Mouse (Mus musculus) gonadal fat pad, adult 2 months (tissue): ENCODE results near the gene Srms. TPM values are rescaled to one million over a fixed set of nuclear protein-coding genes. Genes with fewer than 3 reads are reported as not detected.

Source experiments
- DNase-seq: peaks from one replicate; pipeline ENCODE4 v3.0.0-alpha.2; 2012; ENCODE audit warnings: low read depth
- polyA plus RNA-seq: library from polyadenylated mRNA; depleted of rRNA; stranded (reverse); fragments of >200 nt; gene quantifications from 2 replicates; pipeline ENCODE4 v1.2.3, GENCODE M21; 2012; rRNA removed

The Srms gene
- 0.81 and 1.2 TPM in 2 replicates for polyA plus RNA-seq

DNA sequence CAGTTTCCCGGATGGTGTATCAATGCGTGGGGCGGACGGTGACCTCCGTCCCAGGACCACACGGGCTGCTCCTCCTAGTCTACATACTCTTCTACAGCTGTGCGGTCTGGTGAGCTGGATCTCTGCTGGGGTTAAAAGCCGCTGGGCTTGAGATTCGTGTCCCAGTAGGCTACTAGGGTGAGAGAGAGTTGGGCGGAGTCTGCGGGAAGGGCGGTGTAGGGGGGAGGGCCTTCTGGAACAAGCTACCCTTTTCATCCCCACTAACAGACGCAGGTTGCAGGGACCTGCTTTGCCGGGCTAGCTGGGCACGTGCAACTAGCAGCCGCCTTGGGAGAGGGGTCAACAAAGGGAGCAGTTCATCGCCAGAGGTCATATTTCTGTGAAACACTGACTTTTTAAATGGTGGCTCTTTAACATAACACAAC, at the start of gene Srms:
Gene Srms, minus strand, starts transcription at position 165 of the 425 bp plus-strand sequence.
- no peak for DNase-seq

DNA sequence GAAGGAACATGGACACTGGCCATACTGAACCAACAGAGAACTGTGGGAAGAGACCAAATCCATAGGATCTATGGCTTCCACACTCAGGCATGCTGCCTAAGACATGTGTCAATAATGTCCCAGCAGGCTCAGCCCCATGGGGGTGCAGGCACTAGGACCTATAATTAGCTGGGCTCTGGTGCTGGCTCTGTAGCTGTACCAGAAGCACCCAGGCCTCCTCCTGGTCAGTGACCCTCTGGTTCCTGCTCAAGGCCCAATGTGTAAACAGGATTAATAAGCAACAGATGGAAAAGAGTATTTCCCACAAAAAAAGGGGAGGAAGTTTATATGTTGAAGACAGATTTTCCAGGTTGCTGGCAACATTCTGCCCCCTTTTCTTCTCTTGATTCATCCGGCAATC, 40.3 kb upstream of the Srms start:
- DNase-seq, result no peak

DNA sequence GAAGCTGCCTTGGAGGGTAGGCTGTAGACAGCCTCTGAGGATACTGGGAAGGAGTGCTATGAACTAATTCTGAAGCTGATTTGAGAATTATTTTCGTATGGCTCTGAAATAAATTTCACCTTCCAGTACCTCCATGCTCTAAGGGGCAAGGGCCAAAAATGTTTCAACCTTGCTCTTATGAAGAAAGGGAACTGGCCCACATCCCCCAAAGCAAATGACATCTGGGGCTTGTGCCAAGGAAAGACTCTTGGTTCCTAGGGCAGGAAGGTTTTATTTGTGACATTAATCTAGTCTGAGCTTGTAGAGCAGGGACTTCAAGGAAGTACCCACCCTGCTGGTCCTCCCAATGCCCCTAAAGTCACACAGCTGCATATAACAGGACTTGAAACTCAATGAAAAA, 38.9 kb upstream of the Srms start:
- DNase-seq, result no peak

DNA sequence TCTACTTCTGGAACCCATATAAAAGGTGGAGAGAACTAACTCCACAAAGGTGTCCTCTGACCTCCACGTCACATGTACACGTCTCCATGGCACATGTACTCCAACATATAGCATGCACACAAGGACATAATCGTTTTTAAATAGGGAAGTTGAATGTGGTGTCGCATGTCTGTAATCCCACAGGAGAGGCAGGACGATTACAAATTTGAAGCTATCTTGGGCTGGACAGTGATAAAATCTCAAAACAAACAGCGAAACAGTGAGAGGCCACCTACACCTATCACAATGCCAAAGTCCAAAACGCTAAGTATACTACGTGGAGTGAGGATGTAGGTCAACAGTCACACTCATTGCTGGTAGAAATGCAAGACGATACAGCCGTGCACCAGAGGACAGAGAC, 36.2 kb upstream of the Srms start:
- DNase-seq, result no peak

DNA sequence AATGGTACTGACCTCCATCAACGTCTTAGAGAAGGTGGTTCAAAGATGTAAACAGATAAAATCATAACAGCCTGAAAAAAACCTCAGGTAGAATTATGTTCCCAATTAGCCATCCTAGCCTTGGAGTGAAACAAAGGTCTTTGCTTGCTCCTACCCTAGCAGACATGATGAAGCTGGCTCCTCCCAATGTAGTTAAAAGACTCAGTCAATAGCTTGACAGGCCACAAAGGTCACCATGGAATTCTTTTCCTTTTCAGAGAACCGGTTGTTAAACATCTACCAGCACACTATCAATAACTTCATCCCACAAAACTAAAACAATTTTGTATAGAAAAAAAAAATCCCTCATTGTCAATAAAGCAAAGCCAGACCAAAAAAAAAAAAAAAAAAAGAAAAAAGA, 32.0 kb upstream of the Srms start:
- DNase-seq, result no peak

DNA sequence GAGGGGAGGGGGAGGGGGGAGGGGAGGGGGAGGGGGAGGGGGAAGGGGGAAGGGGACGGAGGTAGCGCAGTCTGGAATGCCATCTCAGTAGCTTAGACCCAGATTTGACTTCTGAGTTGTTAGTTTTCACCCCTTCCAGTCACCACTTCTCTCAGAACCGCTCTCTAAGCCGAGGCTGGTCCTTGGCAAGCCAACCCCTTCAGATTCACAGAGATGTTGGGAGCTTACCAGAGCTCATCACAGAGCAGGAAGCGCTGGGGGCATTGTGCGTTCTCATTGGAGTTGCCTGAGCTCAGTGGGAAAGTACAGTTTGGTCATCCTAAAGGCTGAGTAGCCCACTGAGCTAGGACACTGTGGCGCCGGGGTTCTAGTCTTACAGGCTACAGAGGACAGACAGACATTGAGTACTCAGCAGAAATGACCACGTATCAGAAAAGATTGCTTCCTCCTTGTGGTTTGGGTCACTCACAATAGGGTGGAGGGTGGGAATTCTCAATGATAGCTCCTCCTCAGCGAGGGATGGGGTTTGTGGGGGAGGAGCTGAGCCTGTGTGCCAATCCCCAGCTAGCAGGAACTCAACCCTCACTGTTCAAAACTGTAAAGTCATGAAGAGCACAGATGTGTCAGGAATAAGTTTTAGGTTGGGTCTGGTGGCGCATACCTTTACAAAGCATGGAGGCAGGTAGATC, 30.9 kb upstream of the Srms start:
- DNase-seq, result no peak

DNA sequence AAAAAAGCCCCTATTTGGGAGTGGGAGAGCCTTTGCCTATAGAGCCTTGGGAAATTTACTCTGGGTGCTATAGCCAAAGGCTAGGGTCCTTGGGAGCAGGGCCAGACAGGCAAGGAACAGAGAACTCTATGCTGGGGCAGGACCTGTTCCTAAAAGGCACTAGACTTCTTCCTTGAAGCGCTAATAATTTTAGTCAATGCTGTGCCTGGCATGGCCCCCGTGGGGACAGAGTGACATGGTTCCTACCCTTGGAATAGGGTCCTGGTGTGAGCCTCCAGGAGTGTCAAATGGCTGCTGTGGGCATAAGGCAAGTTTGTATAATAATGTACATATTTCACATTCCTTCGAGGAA, 29.3 kb upstream of the Srms start:
- DNase-seq, result no peak

DNA sequence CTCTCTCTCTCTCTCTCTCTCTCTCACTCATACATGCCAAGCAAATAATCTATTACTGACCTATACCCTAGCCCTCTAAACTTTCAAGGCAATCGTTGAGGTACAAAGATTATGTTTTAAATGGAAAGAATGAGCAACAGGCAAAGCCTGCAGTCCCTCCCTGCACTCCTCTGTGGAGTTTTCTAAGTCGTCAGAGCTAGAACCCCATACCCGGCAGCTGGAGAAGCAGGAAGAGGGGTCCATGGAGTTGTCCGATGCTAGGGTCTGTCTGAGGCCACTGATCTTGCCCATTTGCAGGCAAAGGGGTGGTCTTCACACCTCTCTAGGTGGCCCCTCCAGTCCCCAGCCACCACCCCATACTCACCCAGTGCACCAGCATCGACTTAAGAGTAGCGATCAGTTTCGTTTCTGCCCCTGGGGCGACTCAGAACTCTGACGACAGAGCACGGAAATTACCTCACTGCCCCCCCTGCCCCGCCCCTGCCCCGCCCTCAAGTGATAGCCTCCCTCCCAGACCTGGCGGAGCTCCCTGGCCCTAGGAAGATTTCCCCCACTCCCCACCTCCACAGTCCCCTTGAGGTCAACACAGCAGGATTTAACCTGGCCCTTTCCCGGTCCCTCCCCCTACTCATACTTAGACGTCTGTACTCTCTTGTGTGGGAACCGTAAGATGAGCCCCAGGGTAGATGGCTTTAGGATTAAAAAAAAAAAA, 28.8 kb upstream of the Srms start, which contains the start of gene Helz2:
Gene Helz2, minus strand, starts transcription at position 426 of the 712 bp plus-strand sequence.
- no peak for DNase-seq

DNA sequence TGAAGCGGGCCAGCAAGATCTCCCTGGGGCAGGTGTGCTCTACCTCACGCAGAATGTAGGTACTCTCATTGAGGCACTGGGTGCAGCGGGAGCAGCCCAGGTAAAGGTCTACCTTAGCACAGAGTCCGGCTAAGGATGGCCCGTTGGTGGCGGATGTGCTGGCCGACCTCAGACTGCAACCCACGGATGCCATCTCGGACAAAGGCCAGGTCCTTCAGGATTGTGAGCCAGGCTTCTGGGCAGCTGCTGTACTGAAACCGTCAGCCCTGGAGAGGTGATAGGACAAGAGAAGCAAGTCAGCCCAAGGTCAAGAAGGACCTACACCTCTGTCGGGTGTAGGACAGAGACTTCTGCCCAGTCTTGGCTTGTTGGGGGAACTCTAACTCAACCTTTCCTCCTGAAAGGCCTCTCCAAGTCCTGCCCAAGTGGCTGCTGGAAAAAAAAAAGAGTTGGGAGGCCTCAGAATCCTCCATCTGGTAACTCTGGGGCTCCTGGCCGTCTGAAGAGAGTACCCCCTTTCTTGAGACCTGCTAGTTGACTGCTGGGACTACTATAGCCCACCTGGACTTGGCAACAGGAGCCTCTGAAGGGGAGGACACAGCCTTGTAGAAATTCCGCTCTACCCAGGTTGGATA, 27.9 kb upstream of the Srms start:
- DNase-seq, result no peak

DNA sequence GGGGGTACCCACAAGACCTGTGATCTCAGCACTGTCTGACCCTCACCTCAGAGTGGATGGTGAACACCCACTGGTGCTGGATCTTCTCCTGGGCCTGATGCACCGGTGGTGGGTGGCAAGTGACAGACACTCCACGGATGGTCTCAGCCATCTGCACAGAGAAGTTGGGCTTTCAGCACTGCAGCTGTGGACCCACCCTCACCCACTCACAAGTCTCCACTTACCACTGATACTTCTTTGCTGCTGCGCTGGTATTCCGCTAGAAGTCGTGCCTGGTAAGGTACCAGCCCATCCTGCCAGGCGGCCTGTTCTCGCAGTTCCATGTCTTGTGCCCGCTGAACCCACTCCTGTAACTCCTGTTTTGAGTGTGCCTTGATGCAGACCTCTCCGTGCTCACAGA, 26.3 kb upstream of the Srms start:
- no peak for DNase-seq

DNA sequence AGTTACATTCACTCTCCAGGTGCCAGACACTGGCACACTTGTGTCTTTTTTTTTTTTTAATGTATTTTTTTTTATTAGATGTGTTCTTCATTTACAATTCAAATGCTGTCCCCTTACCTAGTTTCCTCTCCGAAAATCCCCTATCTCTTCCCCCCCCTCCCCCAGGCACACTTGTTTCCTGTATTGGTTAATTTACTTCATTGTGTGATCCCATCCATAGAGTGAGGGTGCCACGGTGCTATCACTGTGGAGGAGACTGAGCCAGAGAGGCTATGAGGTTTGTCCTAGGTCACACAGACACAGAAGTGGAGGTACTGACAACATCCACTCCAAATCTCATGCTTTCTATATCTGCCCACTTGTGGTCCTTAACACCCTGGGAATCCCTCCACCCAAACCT, 25.9 kb upstream of the Srms start:
- no peak for DNase-seq

DNA sequence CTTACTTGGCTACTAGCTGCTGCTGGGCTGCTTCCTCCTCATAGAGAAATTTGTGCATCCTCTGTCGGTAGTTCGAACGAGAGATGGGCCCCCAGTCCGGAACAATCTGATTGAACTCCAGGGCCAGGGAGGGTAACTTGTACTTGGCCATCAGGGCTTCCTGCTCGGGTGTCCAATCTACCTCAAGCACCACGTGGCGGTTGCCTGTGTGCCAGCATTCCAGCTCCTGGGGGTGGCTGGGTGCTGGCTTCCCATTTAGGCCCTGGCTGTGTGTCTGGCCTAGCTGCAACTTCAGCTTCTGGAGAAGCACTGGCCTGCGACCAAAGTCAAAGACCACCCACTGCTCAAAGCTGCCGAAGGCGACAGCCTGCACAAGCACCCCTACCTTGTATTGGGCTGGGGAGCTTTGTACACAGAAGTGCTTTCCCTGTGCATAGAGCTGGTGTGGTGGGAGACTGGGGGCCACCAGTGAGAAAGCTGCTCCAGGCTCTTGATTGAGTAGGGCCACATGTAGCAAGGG, 25.2 kb upstream of the Srms start:
- DNase-seq, result no peak

DNA sequence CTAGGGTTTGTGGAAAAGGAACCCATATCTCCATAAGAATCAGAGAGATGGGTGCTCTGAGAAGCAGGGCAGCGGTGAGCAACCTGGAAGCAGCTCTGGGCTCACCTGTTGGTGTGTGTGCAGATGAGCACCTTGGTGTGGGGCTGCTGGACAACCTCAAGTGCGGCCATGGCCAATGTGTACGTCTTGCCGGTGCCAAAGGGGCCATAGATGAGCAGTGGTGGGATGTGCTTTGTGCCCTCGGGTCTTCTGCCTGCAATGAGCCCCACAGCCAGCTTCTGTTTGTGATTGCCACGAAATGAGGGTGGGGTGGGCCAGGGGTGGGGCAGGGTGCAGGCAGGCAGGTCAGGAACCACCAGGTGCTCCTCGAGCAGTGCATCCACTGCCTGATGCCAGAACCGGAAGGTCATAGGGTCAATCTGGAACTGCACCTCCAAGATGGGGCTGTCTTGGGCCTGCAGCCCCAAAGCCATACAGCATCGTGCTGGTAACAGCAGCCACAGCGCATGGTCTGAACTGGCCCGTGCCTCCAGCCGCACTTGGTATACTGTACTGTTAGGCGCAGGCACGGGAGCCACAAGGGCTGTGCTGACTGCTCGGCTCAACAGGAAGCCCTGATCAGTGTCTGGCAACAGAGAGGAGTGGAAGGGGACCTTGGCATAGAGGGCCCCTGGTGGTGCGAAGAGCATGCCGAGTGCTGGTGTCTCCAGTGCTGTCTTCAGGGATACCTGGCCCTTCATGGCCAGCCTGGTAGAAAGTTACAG, 24.4 kb upstream of the Srms start:
- no peak for DNase-seq

DNA sequence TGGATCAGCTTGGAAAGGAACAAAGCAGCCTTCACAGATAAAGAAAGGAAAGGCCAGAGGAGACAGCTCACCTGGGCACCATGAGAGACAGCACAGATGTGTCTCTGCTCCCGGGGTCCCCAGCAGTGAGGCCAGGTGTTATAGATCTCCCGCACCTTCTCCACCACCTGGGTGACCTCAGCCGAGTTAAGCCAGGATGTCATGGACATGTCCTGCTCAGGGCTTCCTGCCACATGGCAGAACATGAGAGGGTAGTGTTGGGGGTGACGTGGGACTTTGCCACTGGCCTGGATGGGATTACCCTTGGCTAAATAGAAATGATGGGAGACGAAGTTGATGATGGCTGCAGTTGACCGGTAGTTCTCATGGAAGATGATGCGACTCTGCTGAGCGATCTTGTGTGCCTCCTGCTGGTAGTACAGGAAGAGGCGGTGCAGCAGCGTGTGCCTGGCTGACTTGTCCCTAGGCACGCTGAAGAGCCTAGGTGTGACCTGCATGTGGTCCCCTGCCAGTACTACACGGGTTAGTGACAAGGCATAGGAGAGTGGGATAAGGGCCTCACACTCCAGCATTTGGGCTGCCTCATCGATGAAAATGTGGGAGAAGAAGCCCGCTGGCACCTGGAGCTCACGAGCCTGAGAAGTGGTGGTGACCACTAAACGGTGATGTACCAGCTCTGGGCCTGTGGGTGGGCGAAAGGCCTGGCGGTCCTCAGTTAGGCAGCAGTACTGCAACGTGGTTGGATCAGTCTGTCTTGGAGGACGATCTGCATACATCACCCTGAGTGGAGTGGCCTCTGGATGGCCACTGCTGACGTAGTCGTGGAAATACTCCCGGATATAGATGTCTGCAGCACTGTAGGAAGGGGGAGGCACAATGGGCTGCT, 22.9 kb upstream of the Srms start:
- no peak for DNase-seq

DNA sequence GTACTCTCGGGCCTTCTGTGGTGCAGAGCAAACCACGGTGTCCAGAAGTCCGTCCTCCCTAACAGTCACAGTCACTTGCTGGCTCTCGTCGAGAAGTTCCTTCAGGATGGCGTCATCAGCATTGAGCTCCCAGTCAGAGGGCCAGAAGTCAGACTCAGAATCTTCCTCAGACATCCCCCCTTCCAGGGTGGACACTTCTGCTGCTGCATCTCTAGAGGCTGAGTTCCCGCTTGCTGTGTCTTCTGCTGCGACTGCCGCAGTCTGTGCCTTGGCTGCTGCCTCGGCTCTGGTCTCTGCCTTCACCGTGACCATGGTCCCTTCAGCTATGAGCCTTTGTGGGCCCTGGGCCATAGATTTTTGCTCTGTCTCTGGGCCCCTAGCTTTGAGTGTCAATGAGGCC, 21.7 kb upstream of the Srms start:
- DNase-seq, result no peak

DNA sequence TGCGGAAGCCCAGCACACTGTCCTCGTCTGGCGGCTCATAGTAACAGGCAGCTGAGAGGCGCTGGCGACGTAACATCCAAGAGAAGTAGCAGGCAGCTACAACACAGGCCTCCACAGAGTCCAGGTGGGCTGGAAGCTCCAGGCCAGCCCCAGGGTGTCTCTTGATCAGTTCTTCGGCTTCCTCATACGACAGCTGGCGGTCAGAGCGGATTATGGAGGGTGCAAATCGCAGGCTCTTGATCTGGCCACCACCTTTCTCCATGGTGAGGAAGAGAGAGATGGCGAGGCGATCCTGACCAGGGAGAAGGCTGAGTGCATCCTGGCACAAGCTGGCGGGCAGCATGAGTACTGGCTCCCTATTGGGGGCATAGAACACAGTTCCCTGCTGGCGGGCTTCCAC, 20.5 kb upstream of the Srms start:
- no peak for DNase-seq

DNA sequence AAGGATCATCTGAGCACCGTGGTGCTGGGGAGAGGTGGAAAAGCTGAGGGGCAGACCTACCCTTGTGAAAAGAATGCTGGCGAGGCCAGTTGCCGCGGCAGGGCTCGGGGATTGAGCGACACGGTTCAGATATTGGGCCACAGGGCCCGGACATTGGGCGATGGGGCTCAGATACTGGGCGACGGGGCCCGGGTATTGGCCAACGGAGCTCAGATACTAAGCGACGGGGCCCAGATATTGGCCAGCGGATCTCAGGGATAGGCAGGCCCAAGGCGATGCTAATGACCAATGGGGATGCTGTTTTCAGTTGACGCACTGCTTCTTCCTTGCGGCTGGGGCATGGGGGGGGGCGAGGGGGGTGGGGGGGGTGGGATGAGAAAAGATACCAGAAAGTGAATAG, 18.2 kb upstream of the Srms start:
- no peak for DNase-seq

DNA sequence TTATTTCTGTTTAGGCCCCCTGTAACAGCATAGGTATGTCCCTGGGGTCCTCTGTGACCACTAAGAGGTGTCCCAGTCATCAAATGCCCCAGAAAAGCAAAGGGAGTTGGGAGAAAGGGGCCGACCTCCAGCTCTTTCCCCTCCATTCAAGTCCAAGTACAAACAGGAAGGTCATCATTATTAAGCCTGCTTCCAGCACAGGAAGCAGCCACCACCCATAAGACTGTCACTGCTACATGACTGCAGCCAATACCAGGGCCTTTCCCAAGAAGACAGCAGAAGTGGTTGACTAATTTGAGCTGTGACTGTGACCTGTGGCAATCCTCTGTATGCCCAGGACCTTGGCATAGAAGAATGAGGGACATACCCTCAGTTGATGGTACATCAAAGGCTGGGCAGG, 15.3 kb upstream of the Srms start:
- no peak for DNase-seq

DNA sequence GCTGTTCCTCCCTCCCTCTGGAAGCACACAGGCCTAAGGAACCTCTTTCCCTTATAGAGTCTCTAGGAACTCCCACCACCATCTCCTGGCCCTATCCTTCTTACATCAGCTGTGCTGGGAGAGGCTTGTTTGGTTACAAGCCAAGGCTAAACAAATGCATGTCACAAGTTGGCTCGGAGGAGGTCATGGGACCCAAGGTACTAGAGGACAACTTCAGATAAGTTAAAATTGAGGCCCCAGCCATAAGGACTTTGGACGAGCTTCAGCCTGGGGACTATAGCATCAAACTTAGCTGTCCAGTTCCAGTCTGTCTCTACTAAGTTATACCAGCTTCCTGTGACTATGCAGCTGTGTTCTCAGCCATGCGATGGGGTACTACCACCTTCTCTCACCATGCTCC, 14.1 kb upstream of the Srms start:
- no peak for DNase-seq

DNA sequence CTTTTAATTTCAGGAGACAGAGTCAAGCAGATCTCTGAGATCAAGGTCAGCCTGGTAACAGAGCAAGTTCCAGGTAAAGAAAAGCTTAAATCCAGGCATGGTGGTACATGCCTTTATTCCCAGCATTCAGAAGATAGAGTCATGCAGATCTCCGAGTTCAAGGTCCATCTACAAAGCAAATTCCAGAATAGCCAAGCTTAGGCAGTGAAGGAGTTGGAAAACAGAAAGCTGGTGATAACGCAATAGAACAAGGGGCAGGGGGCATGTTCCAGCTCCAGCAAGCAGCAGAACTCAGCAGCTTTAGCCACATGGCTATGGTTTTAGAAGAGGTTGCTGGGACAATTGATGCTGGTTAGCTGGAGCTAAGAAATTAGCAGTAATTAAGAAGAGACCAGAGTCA, 12.0 kb upstream of the Srms start:
- no peak for DNase-seq

DNA sequence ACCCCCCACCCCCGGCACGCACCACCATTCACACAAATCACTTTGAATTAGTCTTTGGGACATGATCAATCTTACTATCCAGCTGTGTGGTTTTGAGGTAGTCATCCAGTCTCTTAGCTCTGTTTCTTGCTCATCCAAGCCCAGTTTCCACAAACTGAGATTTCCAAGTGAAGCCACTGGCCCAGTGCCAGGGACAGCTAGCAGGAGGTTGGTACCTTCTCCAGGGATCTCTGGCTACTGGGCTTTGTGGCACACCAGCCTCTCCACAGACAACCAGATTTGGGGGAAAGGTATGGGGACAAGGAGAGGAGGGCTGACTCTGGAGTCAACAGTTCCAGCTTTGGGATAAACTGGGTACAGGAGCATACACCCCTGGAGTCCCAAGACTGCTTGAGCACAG, 7.4 kb upstream of the Srms start:
- no peak for DNase-seq
